ENCODE assay signal across 26 mouse cellular contexts in the genomic region with DNA sequence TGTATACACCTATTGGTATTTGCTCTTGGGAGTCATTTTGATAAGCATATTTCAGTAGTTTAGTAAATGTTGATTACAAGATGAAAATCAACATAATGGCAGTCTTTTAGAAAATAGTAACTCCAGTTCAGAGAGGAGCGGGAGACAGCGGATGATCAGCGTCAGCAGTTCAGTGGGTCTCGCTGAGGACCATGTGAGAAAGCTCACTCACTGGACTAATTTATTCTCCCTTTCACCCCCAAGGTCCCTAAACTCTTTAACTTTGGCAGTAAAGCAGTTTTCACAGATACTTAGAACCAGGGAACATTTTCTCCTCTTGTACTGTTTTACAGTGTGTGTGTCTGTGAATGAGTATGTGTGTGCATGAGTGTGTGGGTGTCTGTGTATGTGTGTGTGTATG.
"Had no signal": no experiment of that assay in that cellular context is flagged by ENCODE, and none has a peak within 500 bp of the region (broad histone marks: within the 10 kb centered on the region; RNA-seq: fewer than 3 reads in every experiment).

No protein-coding gene starts in this region.

- H3K4me2 ChIP-seq: heart, embryonic 12.5 days; hindbrain, embryonic 12.5 days; hindbrain, embryonic 14.5 days; intestine, embryonic 15.5 days; limb, embryonic 12.5 days; liver, embryonic 11.5 days; liver, embryonic 13.5 days; liver, embryonic 15.5 days had no signal

- H3K9ac ChIP-seq: heart, embryonic 12.5 days; hindbrain, embryonic 12.5 days; hindbrain, embryonic 14.5 days; intestine, embryonic 15.5 days; limb, embryonic 12.5 days; liver, embryonic 13.5 days; liver, embryonic 15.5 days had no signal

- H3K27me3 ChIP-seq: heart, embryonic 12.5 days; hindbrain, embryonic 12.5 days; intestine, embryonic 15.5 days; limb, embryonic 12.5 days; liver, embryonic 13.5 days; liver, embryonic 15.5 days had no signal

- H3K36me3 ChIP-seq: heart, embryonic 10.5 days; heart, embryonic 12.5 days; hindbrain, embryonic 10.5 days; hindbrain, embryonic 12.5 days; intestine, embryonic 15.5 days; limb, embryonic 10.5 days; limb, embryonic 12.5 days; liver, embryonic 13.5 days; liver, embryonic 15.5 days had no signal

- DNase-seq: gastrocnemius, adult 2 months; gastrocnemius, postnatal 10 days; gastrocnemius, postnatal 25 days; heart, adult 18-20 months; heart, postnatal 10 days; heart, postnatal 4 days; kidney, adult 8-10 months; kidney, postnatal 25 days; liver; liver, embryonic 13.5 days had no signal

- H3K27ac ChIP-seq: gastrocnemius, adult 2 months; heart, embryonic 10.5 days; hindbrain, embryonic 10.5 days; hindbrain, embryonic 12.5 days; hindbrain, embryonic 14.5 days; intestine, embryonic 15.5 days; layer of hippocampus, adult 2 months; left cerebral cortex, adult 2 months; limb, embryonic 10.5 days; limb, embryonic 12.5 days; liver, embryonic 13.5 days; liver, embryonic 15.5 days had no signal

- ATAC-seq: forebrain, embryonic 16.5 days; hindbrain, embryonic 16.5 days; inflammation-experienced regulatory T-cells, adult 6 months; intestine, embryonic 15.5 days; intestine, postnatal 0 days had no signal

- H3K9me3 ChIP-seq: heart, embryonic 10.5 days; heart, embryonic 12.5 days; hindbrain, embryonic 10.5 days; hindbrain, embryonic 12.5 days; intestine, embryonic 15.5 days; limb, embryonic 10.5 days; limb, embryonic 12.5 days; liver, embryonic 13.5 days; liver, embryonic 15.5 days had no signal

- H3K4me3 ChIP-seq: gastrocnemius, adult 2 months; heart, embryonic 10.5 days; heart, embryonic 12.5 days; hindbrain, embryonic 10.5 days; hindbrain, embryonic 12.5 days; intestine, embryonic 15.5 days; layer of hippocampus, adult 2 months; left cerebral cortex, adult 2 months; limb, embryonic 10.5 days; limb, embryonic 12.5 days; liver, embryonic 13.5 days; liver, embryonic 15.5 days had no signal

- H3K4me1 ChIP-seq: heart, embryonic 10.5 days; hindbrain, embryonic 10.5 days; hindbrain, embryonic 12.5 days; intestine, embryonic 15.5 days; liver, embryonic 13.5 days; liver, embryonic 15.5 days had no signal
